Mouse (Mus musculus) testis, postnatal 14 days (tissue): ENCODE data around the gene Ggct.
"Not testable (repeated sequence)": the region's sequence is repeated elsewhere in the genome, so short reads cannot be mapped to it uniquely, and the experiment has no call there.

Experiments
- DNase-seq: peaks from one replicate; pipeline ENCODE4 v3.0.0; 2021; ENCODE audit warnings: low spot score

The Ggct gene

DNA sequence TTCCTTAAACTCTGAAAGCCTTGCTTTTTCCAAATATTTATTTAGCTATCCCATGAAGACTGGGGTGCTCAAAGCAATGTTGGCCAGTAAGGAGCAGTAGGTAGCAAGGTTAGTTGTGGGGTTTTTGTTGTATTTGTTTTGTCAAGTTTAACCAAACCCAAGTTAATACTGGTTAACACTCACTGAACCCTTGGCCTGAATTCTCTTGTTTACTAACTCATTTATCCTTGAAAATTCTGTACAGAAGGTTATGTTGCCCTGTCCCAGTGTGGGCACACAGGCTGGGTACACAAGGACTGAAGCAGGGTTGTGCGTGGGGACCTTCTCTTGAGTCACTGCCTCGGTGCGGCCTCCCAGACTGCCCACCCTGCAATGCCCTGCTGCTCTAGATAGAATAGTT lies 3.6 kb upstream of the Ggct start:
- DNase-seq: no peak

GRCm38 (mm10) chr6:54992141-54992540 lies 609 bp downstream of the Ggct start:
- no peak for DNase-seq

DNA sequence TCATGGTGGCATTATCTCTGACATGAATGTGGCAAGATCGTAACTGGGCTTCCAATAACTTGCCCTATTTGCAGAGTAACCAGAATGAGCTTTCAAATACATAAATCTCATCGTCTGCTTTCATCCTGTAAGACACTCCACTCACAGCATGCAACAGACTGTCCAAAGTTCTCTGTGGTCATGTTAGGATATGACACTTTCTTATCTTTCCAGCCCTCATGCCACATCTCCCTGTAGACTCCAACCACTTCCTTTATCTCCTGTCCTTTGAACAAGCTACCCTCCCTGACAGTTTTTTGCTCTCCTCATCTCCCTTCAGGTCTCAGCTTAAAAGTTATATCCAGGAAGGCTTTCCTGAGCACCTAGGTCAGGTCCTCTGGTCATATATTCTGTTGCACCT lies 1.6 kb downstream of the Ggct start:
- no peak for DNase-seq

DNA sequence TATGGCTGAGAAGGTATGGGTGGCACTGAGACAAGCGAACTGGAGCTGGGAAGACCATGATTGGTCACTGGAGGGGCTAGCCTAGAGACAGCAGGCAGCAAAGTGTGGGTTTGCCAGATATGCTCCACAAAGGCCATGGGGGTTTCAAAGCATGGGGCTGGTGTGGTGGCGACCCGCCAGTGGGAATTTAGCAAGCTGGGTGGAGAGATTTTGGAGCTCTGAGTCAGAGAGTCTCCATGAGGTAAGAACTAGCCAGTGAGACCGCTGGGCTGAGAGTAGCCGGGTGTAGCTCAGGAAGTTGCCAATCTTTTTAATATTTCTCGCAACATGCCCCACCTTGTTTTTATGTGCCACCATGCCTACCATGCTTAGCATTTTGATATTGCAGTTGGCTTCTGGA lies 4.6 kb downstream of the Ggct start:
- DNase-seq: no peak

- DNase-seq: no peak
Observed at GRCm38 (mm10) chr6:54984096-54984495, 8.7 kb downstream of the Ggct start.

DNA sequence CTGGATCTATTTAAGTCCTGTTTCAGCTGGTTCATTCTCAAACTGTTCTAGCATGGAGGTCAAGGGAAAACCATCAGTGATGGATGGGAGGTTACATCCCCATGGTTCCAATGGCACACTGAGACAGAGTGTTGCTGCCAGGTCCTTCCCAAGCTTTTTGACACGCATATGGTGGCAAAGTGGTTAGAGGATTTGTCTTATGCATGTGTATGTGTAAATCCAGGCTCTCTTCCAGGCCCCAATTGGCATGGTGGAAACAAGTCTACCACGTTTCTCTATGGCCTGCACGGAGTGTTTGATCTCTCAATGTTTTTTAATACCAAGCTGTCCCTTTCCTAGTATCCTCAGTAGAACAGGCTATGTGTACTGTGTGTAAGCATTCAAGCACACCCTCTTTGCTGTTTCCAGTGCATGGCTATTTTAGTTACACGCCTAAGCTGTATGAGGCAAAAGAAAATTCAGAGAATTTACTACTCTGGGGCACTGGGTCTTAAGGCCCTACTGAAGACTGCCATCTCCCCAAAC lies 9.2 kb downstream of the Ggct start:
- DNase-seq: no peak

- no peak for DNase-seq
Observed at GRCm38 (mm10) chr6:54979426-54979825, 13.3 kb downstream of the Ggct start.

DNA sequence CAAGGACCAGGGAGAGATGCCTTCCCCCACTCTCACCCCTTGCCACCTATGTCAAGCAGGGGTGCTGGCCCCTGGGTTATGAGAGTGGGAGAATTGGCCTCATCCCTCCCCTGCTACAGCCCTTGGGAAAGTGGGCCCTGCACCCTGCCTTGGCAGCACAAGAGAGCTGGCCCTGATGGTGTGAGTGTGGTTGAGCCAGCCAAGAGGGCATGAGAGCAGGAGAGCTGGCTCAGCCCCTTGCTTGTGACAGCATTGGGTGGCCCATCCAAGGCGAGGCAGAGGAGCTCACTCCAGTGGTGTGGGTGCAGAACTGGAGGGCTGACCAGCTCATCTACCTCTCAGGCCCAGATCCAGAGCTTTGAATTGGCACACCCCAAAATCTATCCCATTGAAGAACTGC lies 17.1 kb downstream of the Ggct start:
- no peak for DNase-seq

DNA sequence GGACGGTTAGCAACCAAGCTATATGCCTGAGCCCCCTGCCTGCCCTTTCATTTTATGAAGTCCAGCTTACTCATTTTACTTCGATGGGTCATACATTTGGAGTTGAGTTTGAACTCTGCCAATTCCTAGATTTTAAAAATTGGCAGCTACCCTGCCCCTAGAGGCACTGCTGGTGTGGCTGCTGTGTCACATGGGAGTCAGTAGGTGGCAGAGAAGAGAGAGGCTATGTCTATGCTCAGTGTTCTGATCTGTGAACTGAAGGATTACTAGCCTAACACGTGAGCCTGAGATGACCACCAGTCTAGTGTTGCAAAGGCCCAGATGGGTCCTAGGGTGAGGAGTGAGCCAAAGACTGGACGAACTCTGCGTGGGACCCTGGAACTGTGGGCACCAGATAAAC lies 18.2 kb downstream of the Ggct start:
- no peak for DNase-seq

- DNase-seq: no peak
Observed at GRCm38 (mm10) chr6:54972929-54973211, 19.9 kb downstream of the Ggct start.

GRCm38 (mm10) chr6:54972111-54972928 lies 20.4 kb downstream of the Ggct start, which contains the start of gene Nod1:
Gene Nod1, minus strand, starts transcription at chr6:54972612.
- DNase-seq: peak; percentile 64

DNA sequence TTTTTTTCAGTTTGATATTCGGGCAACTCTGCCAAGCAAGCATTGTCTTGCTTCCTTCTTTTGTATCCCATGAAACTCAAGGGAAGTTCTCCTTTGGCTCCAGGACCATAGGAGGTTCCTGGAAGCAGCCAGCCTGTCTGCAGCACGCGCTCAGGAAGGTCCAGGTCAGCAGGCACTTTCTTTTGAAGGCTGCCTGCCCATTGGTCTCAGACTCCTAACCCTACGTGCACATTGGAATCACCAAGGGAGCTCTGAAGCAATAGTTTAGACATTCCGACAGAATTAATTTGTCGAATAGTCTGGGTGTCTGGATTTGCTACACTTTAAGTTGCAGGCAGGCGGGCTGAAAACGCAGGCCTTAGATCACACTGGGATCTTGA lies 21.0 kb downstream of the Ggct start:
- no peak for DNase-seq

DNA sequence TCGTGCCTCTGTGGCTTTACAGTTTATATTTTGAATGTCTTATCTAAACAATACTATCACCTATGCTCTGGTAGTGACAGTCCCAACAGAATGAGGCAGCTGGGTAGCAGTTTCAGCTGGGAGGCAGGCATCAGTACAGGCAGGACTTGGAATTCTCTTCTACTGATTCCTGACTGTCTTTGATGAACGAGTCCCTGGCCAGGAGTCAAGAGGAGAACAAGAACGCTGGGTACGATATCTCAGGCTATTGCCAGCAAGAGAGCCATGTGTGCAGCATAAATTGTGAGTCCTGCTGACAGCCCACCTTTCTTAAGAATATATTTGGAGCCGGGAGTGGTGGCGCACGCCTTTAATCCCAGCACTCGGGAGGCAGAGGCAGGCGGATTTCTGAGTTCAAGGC lies 22.2 kb downstream of the Ggct start:
- no peak for DNase-seq

DNA sequence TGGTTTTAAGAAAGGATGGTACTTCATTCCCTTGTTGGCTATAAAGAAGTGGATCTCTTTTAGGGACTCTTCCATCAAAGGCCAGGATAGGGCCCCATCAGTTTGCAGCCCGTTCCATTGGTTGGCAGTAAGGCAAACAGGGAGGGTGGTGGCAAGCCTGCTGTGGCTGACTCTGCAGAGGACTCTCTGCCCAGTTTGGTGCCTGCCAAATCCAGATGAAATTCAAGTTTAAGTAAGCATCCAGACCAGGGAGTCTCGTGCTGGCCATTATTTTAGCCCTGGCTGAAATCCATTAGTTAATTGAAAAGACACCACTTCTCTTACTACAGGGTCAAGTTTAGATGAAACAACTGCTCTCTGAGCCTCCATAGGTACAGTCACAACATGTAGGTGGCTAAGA lies 22.9 kb downstream of the Ggct start:
- no peak for DNase-seq

DNA sequence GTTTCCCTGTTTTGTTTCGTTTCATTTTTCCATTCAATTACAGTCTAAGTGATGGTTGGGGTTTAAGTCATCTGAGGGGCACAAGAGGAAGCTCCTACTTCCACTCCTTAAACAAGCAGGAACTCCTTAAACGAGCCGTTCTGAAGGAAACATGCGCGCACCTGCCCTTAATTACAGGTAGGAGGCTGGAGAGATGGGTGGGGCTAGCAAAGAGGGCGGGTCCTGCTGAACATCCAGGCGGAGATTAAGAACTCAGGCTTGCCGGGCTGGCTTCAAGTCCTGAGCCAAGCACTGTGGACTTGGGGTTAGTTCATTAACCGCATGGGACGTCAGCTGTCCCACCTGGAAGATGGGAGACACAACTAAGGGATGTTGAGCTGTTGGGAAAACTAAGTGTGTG lies 25.2 kb downstream of the Ggct start:
- DNase-seq: no peak

DNA sequence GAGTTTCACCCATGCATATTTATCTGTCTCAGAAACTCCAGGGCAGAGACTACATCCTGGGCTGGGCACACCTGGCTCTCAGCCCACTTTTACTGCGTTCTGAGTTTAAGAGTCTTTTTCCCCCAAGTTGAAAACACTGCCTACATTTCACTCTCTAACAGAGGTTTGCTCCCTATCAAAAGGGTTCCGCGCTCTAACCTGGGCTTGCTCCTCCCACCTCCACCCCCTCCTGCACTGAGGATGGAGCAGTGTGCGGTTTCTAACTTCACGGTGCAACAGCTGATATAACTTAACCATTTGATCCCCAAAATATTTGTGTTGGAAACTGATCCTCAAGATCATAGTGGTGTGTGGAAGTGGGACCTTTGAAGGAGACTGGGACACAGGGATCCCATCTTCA lies 27.5 kb downstream of the Ggct start:
- no peak for DNase-seq

GRCm38 (mm10) chr6:54964755-54965154 lies 28.0 kb downstream of the Ggct start:
- DNase-seq: no peak

- DNase-seq: no peak
Observed at GRCm38 (mm10) chr6:54963599-54963998, 29.2 kb downstream of the Ggct start.

- no peak for DNase-seq
Observed at GRCm38 (mm10) chr6:54957655-54958054, 35.1 kb downstream of the Ggct start.

DNA sequence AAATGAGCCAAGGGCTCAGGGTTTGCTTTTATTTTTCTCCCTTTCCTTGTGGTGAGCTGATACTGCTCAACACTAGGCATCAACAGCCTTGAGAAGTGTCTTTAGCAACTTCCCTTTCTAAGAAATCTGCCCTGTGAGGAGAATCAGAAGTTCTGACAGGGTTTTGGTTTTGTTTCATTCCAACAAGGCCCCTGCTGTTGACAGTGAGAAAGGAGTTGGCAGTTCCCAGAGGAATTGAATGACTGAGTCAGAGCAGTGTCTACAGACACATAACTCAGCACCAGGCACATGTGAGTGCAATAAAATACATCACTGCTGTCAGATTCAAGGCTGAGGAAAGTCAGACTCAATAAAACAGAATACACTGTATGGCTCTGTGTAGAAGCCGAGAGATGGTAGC lies 36.3 kb downstream of the Ggct start:
- DNase-seq: no peak

GRCm38 (mm10) chr6:54955949-54956348 lies 36.8 kb downstream of the Ggct start:
- no peak for DNase-seq

DNA sequence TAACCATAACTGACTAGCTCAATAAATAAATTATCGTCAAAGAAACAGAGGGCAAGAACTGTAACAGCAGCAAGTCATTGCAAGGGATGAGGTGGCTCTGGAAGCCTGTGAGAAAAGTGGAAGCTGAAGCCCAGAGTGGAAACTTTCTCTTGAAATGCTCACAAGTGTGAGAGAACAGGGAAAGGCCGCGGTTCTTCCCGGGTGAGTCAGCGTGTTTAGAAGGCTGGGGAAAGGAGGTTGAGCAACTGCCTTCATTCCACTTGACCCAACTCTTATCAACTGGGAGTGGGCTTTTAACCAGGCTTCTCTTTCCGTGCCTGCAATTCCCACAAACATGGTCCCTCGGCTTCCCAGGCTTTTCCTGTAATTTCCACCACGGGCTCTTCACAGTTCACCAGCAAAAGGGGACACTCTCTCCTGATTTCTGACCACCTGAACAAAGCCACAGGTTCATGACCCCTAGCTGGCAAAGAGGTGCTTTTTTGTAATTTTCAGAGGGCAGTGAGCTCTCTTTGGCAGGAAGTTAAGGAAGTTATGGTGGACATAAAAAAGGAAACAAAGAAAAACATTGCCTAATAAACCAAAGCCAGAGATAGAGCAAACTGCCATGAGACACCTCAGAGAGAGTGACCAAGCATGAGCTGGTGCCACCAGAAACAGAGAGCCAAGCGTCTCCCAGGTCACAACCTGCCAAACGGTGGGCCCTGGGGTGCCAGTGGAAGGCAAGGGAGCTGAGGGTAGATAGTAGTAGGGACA lies 37.9 kb downstream of the Ggct start:
- DNase-seq: no peak

DNA sequence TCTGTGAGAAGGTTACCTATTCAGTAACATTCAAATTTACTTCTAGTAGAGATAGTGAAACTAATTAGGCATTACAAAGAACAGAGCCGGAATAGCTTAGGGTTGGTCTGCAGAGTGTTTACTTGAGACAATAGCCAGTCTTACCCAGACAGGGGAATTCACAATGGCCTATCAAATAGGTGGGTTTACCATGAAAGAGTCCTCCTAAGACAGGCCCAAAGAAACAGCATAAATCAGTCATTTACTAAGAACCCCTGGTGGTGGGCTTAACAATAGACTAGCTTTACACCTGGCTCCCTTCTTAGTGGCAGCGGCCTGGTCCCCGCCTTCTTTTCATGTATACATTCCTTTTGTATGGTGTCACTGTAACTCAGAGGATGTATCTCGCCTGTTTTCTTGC lies 39.4 kb downstream of the Ggct start:
- DNase-seq: not testable (repeated sequence)

DNA sequence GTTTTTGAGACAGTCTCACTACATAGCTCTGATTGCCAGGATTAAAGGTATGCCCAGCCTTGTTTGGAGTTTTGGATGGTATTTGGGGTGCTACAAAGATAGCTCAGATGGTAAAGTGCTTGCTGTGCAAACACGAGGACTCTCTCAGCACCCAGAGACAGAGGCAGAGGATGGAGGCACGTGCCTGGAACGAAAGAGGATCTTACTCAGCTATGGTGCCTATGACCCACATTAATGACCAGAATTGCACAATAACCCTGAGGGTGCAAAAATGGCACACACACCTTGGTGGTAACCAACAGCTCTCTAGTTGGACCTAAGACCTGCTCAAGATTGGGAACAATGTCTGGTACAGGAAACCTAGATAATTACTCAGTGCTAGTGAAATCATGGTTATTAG lies 40.2 kb downstream of the Ggct start:
- no peak for DNase-seq
